Mouse (Mus musculus): ENCODE data around the gene Sp9. TPM values are rescaled to one million over a fixed set of nuclear protein-coding genes. Genes with fewer than 3 reads are reported as not detected.

Gene Sp9
- polyA plus RNA-seq, 2 experiments: 1.7 to 2.4 TPM

- Histone ChIP-seq H3K36me3 (ENCODE audit: control insufficient read depth, insufficient read depth, low read length) (no peaks in the 10 kb centered on the region), H3K27ac (replicated peaks; ENCODE audit: low read depth, low read length) (no peak overlapping the region), H3K4me1 (ENCODE audit: control insufficient read depth, insufficient read depth, low read length) (peaks cover 25% of the 10 kb centered on the region), H3K9me3 (ENCODE audit: control insufficient read depth, low read length) (no peaks in the 10 kb centered on the region), H3K4me2 (replicated peaks; ENCODE audit: low read depth, low read length, severe bottlenecking) (peak overlapping the region; percentile 44), H3K27me3 (ENCODE audit: control insufficient read depth, insufficient read depth, low read length) (peaks cover 69% of the 10 kb centered on the region), H3K9ac (ENCODE audit: low read depth, low read length, severe bottlenecking) (no peak overlapping the region), H3K4me3 (replicated peaks; ENCODE audit: low read length) (peak overlapping the region; percentile 23)
- no peak for DNase-seq (ENCODE audit: low spot score)
- TF ChIP-seq POLR2A (IDR thresholded peaks at IDR 0.05; ENCODE audit: borderline replicate concordance, extremely low read depth, insufficient read depth, insufficient read length): no peak
- no peak for ATAC-seq (ENCODE audit: low FRiP score, low read depth)
- WGBS: 3% methylated on average over 17 of the region's 17 CpGs
These were observed 7.1 kb downstream of the Sp9 start for GRCm38 (mm10) chr2:73278869-73279268.

GRCm38 (mm10) chr2:73279271-73280038 is 7.7 kb downstream of the Sp9 start:
- peak overlapping the region; percentile 44 for H3K4me2 ChIP-seq (replicated peaks; ENCODE audit: low read depth, low read length, severe bottlenecking)
- peaks cover 64% of the 10 kb centered on the region for H3K27me3 ChIP-seq (ENCODE audit: control insufficient read depth, insufficient read depth, low read length)
- TF ChIP-seq POLR2A (IDR thresholded peaks at IDR 0.05; ENCODE audit: borderline replicate concordance, extremely low read depth, insufficient read depth, insufficient read length): no peak
- DNase-seq (ENCODE audit: low spot score): no peak
- peak overlapping the region; percentile 23 for H3K4me3 ChIP-seq (replicated peaks; ENCODE audit: low read length)
- no peaks in the 10 kb centered on the region for H3K36me3 ChIP-seq (ENCODE audit: control insufficient read depth, insufficient read depth, low read length)
- no peak overlapping the region for H3K9ac ChIP-seq (ENCODE audit: low read depth, low read length, severe bottlenecking)
- WGBS: under 1% methylated on average over 29 of the region's 31 CpGs
- H3K9me3 ChIP-seq (ENCODE audit: control insufficient read depth, low read length): no peaks in the 10 kb centered on the region
- H3K4me1 ChIP-seq (ENCODE audit: control insufficient read depth, insufficient read depth, low read length): peaks cover 23% of the 10 kb centered on the region
- no peak overlapping the region for H3K27ac ChIP-seq (replicated peaks; ENCODE audit: low read depth, low read length)
- no peak for ATAC-seq (ENCODE audit: low FRiP score, low read depth)

- no peak for ATAC-seq (ENCODE audit: low FRiP score, low read depth)
- peaks cover 59% of the 10 kb centered on the region for H3K27me3 ChIP-seq (ENCODE audit: control insufficient read depth, insufficient read depth, low read length)
These were observed 8.8 kb downstream of the Sp9 start for GRCm38 (mm10) chr2:73280356-73281047.

GRCm38 (mm10) chr2:73281048-73281661 is 9.4 kb downstream of the Sp9 start:
- TF ChIP-seq POLR2A (IDR thresholded peaks at IDR 0.05; ENCODE audit: borderline replicate concordance, extremely low read depth, insufficient read depth, insufficient read length): no peak
- Histone ChIP-seq H3K9ac (ENCODE audit: low read depth, low read length, severe bottlenecking) (peak overlapping the region; percentile 34; the same call in 1 of the 2 replicates), H3K27ac (replicated peaks; ENCODE audit: low read depth, low read length) (no peak overlapping the region), H3K4me2 (replicated peaks; ENCODE audit: low read depth, low read length, severe bottlenecking) (peak overlapping the region; percentile 24), H3K4me1 (ENCODE audit: control insufficient read depth, insufficient read depth, low read length) (peaks cover 23% of the 10 kb centered on the region), H3K9me3 (ENCODE audit: control insufficient read depth, low read length) (no peaks in the 10 kb centered on the region), H3K27me3 (ENCODE audit: control insufficient read depth, insufficient read depth, low read length) (peaks cover 52% of the 10 kb centered on the region), H3K36me3 (ENCODE audit: control insufficient read depth, insufficient read depth, low read length) (no peaks in the 10 kb centered on the region), H3K4me3 (replicated peaks; ENCODE audit: low read length) (peak overlapping the region; percentile 20; the same call in 1 of the 2 replicates)
- no peak for ATAC-seq (ENCODE audit: low FRiP score, low read depth)
- WGBS: 20% methylated on average over 22 of the region's 22 CpGs
- DNase-seq (ENCODE audit: low spot score): no peak

More at GRCm38 (mm10) chr2:73280356-73281047, 8.8 kb downstream of the Sp9 start:
- H3K27ac ChIP-seq (replicated peaks; ENCODE audit: low read depth, low read length): no peak overlapping the region
- no peak for TF ChIP-seq POLR2A (IDR thresholded peaks at IDR 0.05; ENCODE audit: borderline replicate concordance, extremely low read depth, insufficient read depth, insufficient read length)
- H3K4me1 ChIP-seq (ENCODE audit: control insufficient read depth, insufficient read depth, low read length): peaks cover 23% of the 10 kb centered on the region
- 3% methylated on average over 33 of the region's 33 CpGs for WGBS
- H3K4me3 ChIP-seq (replicated peaks; ENCODE audit: low read length): peak overlapping the region; percentile 20
- no peak for DNase-seq (ENCODE audit: low spot score)
- no peaks in the 10 kb centered on the region for H3K36me3 ChIP-seq (ENCODE audit: control insufficient read depth, insufficient read depth, low read length)
- H3K9me3 ChIP-seq (ENCODE audit: control insufficient read depth, low read length): no peaks in the 10 kb centered on the region
- H3K4me2 ChIP-seq (replicated peaks; ENCODE audit: low read depth, low read length, severe bottlenecking): peak overlapping the region; percentile 24
- H3K9ac ChIP-seq (ENCODE audit: low read depth, low read length, severe bottlenecking): peak overlapping the region; percentile 34; the same call in 1 of the 2 replicates

- DNase-seq (ENCODE audit: low spot score): no peak
- Histone ChIP-seq H3K4me1 (ENCODE audit: control insufficient read depth, insufficient read depth, low read length) (peaks cover 23% of the 10 kb centered on the region), H3K36me3 (ENCODE audit: control insufficient read depth, insufficient read depth, low read length) (no peaks in the 10 kb centered on the region), H3K9me3 (ENCODE audit: control insufficient read depth, low read length) (no peaks in the 10 kb centered on the region), H3K9ac (ENCODE audit: low read depth, low read length, severe bottlenecking) (no peak overlapping the region), H3K27me3 (ENCODE audit: control insufficient read depth, insufficient read depth, low read length) (peaks cover 48% of the 10 kb centered on the region), H3K4me3 (replicated peaks; ENCODE audit: low read length) (no peak overlapping the region), H3K4me2 (replicated peaks; ENCODE audit: low read depth, low read length, severe bottlenecking) (no peak overlapping the region), H3K27ac (replicated peaks; ENCODE audit: low read depth, low read length) (no peak overlapping the region)
- no peak for TF ChIP-seq POLR2A (IDR thresholded peaks at IDR 0.05; ENCODE audit: borderline replicate concordance, extremely low read depth, insufficient read depth, insufficient read length)
- 10% methylated on average over 7 of the region's 7 CpGs for WGBS
- no peak for ATAC-seq (ENCODE audit: low FRiP score, low read depth)
These were observed 10.0 kb downstream of the Sp9 start for GRCm38 (mm10) chr2:73281707-73282106.

Measured in limb, embryonic 14.5 days (tissue).